Mouse (Mus musculus) ES-E14 (cell line): Measurements from ENCODE around the gene Hmox2. TPM values are rescaled to one million over a fixed set of nuclear protein-coding genes. Genes with fewer than 3 reads are reported as not detected.

Experiments
- DNase-seq: peaks from one replicate; pipeline ENCODE4 v3.0.0-alpha.2; 2013; ENCODE audit warnings: low read depth, low spot score
- H3K27ac ChIP-seq: 2 replicates; pipeline ENCODE4 v1.5.1; 2012; ENCODE audit warnings: low read depth, mild to moderate bottlenecking, low read length, moderate library complexity, mixed read lengths; ENCODE audit not compliant: poor library complexity, insufficient read depth, severe bottlenecking
- H3K36me3 ChIP-seq: 2 replicates; pipeline ENCODE4 v1.6.1; 2012; ENCODE audit warnings: mild to moderate bottlenecking, low read length, moderate library complexity, mixed read lengths; ENCODE audit not compliant: control insufficient read depth, poor library complexity, insufficient read depth, severe bottlenecking
- H3K4me1 ChIP-seq, 2 experiments: fragments of 150-350 bp in 1 of 2; sonication (generic) in 1 of 2; 2 replicates each; pipeline ENCODE4 v1.6.1; 2012; ENCODE audit warnings: low read length in 2 of 2, mild to moderate bottlenecking in 1 of 2, mixed read lengths in 1 of 2; ENCODE audit not compliant: control insufficient read depth in 2 of 2, insufficient read depth in 2 of 2, poor library complexity in 1 of 2
- H3K4me3 ChIP-seq, 2 experiments: fragments of 150-350 bp in 1 of 2; sonication (generic) in 1 of 2; 2 replicates each; pipeline ENCODE4 v1.5.1; 2012; ENCODE audit warnings: low read length in 2 of 2, low read depth in 1 of 2, mild to moderate bottlenecking in 1 of 2, mixed read lengths in 1 of 2; ENCODE audit not compliant: insufficient read depth in 1 of 2, poor library complexity in 1 of 2, severe bottlenecking in 1 of 2
- H3K9ac ChIP-seq: 2 replicates; pipeline ENCODE4 v1.6.1; 2012; ENCODE audit warnings: low read depth, mild to moderate bottlenecking, low read length, mixed read lengths; ENCODE audit not compliant: poor library complexity, insufficient read depth, severe bottlenecking
- H3K9me3 ChIP-seq: fragments of 150-350 bp; sonication (generic); 2 replicates; pipeline ENCODE4 v1.6.1; 2012; ENCODE audit warnings: low read depth, mild to moderate bottlenecking, low read length; ENCODE audit not compliant: control insufficient read depth, insufficient read depth
- CHD2 ChIP-seq: IDR thresholded peaks from 2 replicates; pipeline ENCODE4 v1.6.1; 2014; ENCODE audit warnings: mild to moderate bottlenecking, low read depth, low read length, inconsistent platforms
- HCFC1 ChIP-seq: IDR thresholded peaks from 2 replicates; pipeline ENCODE4 v1.6.1; 2012; ENCODE audit warnings: low read length, inconsistent platforms, borderline replicate concordance; ENCODE audit not compliant: insufficient read depth
- MAFK ChIP-seq: IDR thresholded peaks from 2 replicates; pipeline ENCODE4 v1.6.1; 2014; ENCODE audit warnings: mild to moderate bottlenecking, low read depth, low read length, inconsistent platforms; ENCODE audit not compliant: insufficient read depth
- ZC3H11A ChIP-seq: IDR thresholded peaks from 2 replicates; pipeline ENCODE4 v1.6.1; 2012; ENCODE audit warnings: low read depth, mild to moderate bottlenecking, inconsistent platforms, low read length, borderline replicate concordance
- ZNF384 ChIP-seq: IDR thresholded peaks from 2 replicates; pipeline ENCODE4 v1.6.1; 2012; ENCODE audit warnings: low read depth, low read length, inconsistent platforms
- in situ Hi-C, 2 experiments: fragments of 600-800 bp; cut with MboI; formaldehyde crosslinking; loops; one replicate each; pipeline ENCODE4 v1.15.1; 2025; ENCODE audit warnings: low sequenced_read_pairs in 2 of 2, inconsistent platforms in 1 of 2; ENCODE audit not compliant: unreplicated experiment in 2 of 2
- total RNA-seq: library from RNA; depleted of rRNA; stranded (reverse); fragments of 300-350 nt; gene quantifications from 2 replicates; pipeline ENCODE4 v1.2.3, GENCODE M21; 2012

The Hmox2 gene
- total RNA-seq, 1 experiment = 36.1 TPM

- no peaks in the 10 kb centered on the region for H3K36me3 ChIP-seq
- H3K9me3 ChIP-seq = no peaks in the 10 kb centered on the region
- H3K4me1 ChIP-seq = no peaks in the 10 kb centered on the region
- in situ Hi-C loops = no loop called here
- no peak overlapping the region for H3K9ac ChIP-seq
- no peak overlapping the region for H3K27ac ChIP-seq
- H3K4me3 ChIP-seq = no peak overlapping the region
- no peak for DNase-seq
- no peak for TF ChIP-seq CHD2
- no peak for TF ChIP-seq ZC3H11A
- no peak for TF ChIP-seq HCFC1
- TF ChIP-seq MAFK = no peak
These were observed 3.3 kb upstream of the Hmox2 start for GRCm38 (mm10) chr16:4722915-4723209.

GRCm38 (mm10) chr16:4725266-4725665, 895 bp upstream of the Hmox2 start:
- Histone ChIP-seq H3K9me3 (no peaks in the 10 kb centered on the region), H3K4me3 (no peak overlapping the region), H3K27ac (no peak overlapping the region), H3K36me3 (no peaks in the 10 kb centered on the region), H3K4me1 (no peaks in the 10 kb centered on the region), H3K9ac (no peak overlapping the region)
- no peak for TF ChIP-seq MAFK
- TF ChIP-seq ZC3H11A = no peak
- no peak for TF ChIP-seq HCFC1
- no peak for TF ChIP-seq ZNF384
- no peak for TF ChIP-seq CHD2
- no peak for DNase-seq
- in situ Hi-C loops = loop anchor here in 1 of 2 experiments (5.0 kb wide), 1 partner anchor 47 kb away; no protein-coding TSS in a partner anchor

DNA sequence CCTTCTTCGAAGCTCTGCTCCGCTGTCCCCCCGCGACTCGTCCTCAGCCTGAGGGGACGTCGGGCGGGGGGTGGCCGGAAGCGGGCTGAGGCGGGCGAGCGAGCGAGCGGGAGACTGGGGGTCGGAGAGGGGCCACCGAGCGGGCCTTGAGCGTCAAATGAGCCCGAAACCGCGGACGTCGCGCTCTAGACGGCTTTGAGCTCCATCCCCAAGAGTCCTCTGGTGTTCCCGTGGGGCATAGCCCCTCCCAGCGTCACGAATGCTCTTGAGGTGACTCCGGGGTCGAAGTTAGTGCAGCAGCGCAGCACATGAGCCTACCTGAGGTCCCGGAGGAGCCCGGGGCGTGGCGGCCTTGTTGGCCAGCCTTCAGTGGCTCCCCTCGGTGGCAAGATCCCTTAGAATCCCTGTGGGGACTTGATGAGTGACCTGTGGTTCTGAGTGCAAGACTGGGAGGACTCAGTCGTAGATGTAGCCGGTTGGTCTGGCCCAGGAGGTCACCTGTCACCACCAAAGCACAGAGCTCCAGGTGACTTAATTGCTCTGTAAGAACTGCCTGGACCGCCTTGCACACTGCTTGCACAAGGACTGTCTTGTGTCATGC, 467 bp downstream of the Hmox2 start:
- in situ Hi-C loops = loop anchor here in 1 of 2 experiments (5.0 kb wide), 1 partner anchor 46 kb away; no protein-coding TSS in a partner anchor
- DNase-seq = no peak
- Histone ChIP-seq H3K4me1 (no peaks in the 10 kb centered on the region), H3K4me3 (peak overlapping the region; percentile 84 to 95), H3K9me3 (no peaks in the 10 kb centered on the region), H3K9ac (peak overlapping the region; percentile 85), H3K27ac (no peak overlapping the region), H3K36me3 (no peaks in the 10 kb centered on the region)
- TF ChIP-seq CHD2 = no peak
- TF ChIP-seq ZNF384 = no peak
- TF ChIP-seq MAFK = no peak
- TF ChIP-seq ZC3H11A = no peak
- no peak; the same call in 1 of the 2 replicates for TF ChIP-seq HCFC1

GRCm38 (mm10) chr16:4727526-4727925, 1.4 kb downstream of the Hmox2 start:
- TF ChIP-seq HCFC1 (no peak), CHD2 (no peak), ZNF384 (no peak), ZC3H11A (no peak), MAFK (no peak)
- in situ Hi-C loops = loop anchor here in 1 of 2 experiments (5.0 kb wide), 1 partner anchor 45 kb away; no protein-coding TSS in a partner anchor
- no peaks in the 10 kb centered on the region for H3K9me3 ChIP-seq
- no peaks in the 10 kb centered on the region for H3K36me3 ChIP-seq
- DNase-seq = no peak
- H3K4me3 ChIP-seq = 0 out of 4 replicates have a peak overlapping the region, but pooled peaks of 1 of the 2 experiments have one; percentile 95
- no peaks in the 10 kb centered on the region for H3K4me1 ChIP-seq
- H3K9ac ChIP-seq = no peak overlapping the region
- no peak overlapping the region for H3K27ac ChIP-seq

GRCm38 (mm10) chr16:4727963-4728362, 1.8 kb downstream of the Hmox2 start:
- Histone ChIP-seq H3K4me1 (no peaks in the 10 kb centered on the region), H3K4me3 (no peak overlapping the region), H3K27ac (no peak overlapping the region), H3K9me3 (no peaks in the 10 kb centered on the region), H3K9ac (no peak overlapping the region), H3K36me3 (no peaks in the 10 kb centered on the region)
- DNase-seq = no peak
- no peak for TF ChIP-seq ZNF384
- TF ChIP-seq ZC3H11A = no peak
- TF ChIP-seq MAFK = no peak
- TF ChIP-seq HCFC1 = no peak
- TF ChIP-seq CHD2 = no peak
- in situ Hi-C loops = loop anchor here in 1 of 2 experiments (5.0 kb wide), 1 partner anchor 44 kb away; no protein-coding TSS in a partner anchor
